Mouse (Mus musculus): ENCODE data around the gene Gm20683. TPM values are rescaled to one million over a fixed set of nuclear protein-coding genes. Genes with fewer than 3 reads are reported as not detected.
"Not testable (repeated sequence)": the region's sequence is repeated elsewhere in the genome, so short reads cannot be mapped to it uniquely, and the experiment has no call there.

The Gm20683 gene
- polyA plus RNA-seq, 1 experiment from 2014 or later = 8.1 TPM

DNA sequence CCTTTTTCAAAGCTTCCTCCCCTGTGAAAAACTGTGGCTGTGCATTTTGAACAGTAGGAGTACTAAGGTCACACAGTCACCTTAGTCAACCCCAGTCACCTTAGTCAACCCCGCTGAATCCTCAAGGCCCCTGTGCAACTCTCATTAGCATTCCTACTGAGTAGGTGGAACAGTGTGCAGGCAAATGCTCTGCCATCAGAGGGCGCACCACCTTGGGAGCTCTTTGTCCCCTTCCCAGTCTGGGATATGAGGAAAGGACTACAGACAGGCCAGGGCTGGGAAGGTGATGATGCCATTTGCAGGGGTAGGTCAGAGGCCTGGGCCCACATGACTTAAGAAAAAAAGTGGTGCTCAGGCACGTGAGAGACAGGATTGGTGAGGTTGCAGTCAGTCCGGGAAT is 37.7 kb upstream of the Gm20683 start:
- Histone ChIP-seq H3K36me3 (peaks cover 44% of the 10 kb centered on the region), H3K9ac (no peak overlapping the region), H3K4me2 (no peak overlapping the region), H3K27me3 (no peaks in the 10 kb centered on the region), H3K9me3 (no peaks in the 10 kb centered on the region), H3K4me1 (replicated peaks) (peaks cover 44% of the 10 kb centered on the region), H3K4me3 (no peak overlapping the region), H3K27ac (no peak overlapping the region)
- 39% methylated on average over 4 of the region's 4 CpGs for WGBS
- no peak for ATAC-seq (ENCODE audit: low FRiP score)

GRCm38 (mm10) chr17:25878611-25879180 is 37.1 kb upstream of the Gm20683 start:
- Histone ChIP-seq H3K9ac (no peak overlapping the region), H3K27me3 (no peaks in the 10 kb centered on the region), H3K36me3 (peaks cover 38% of the 10 kb centered on the region), H3K4me3 (no peak overlapping the region), H3K4me2 (no peak overlapping the region), H3K27ac (no peak overlapping the region), H3K4me1 (replicated peaks) (peaks cover 49% of the 10 kb centered on the region), H3K9me3 (no peaks in the 10 kb centered on the region)
- WGBS = 83% methylated on average over 19 of the region's 19 CpGs
- ATAC-seq (ENCODE audit: low FRiP score) = no peak

- WGBS = 93% methylated on average over 32 of the region's 32 CpGs
- Histone ChIP-seq H3K4me3 (no peak overlapping the region), H3K4me2 (no peak overlapping the region), H3K9ac (no peak overlapping the region; the same call in 1 of the 2 replicates), H3K4me1 (replicated peaks) (peaks cover 50% of the 10 kb centered on the region), H3K27me3 (no peaks in the 10 kb centered on the region), H3K9me3 (no peaks in the 10 kb centered on the region), H3K27ac (no peak overlapping the region), H3K36me3 (peaks cover 31% of the 10 kb centered on the region)
- no peak for ATAC-seq (ENCODE audit: low FRiP score)
Observed at GRCm38 (mm10) chr17:25877741-25878610, 36.4 kb upstream of the Gm20683 start.

DNA sequence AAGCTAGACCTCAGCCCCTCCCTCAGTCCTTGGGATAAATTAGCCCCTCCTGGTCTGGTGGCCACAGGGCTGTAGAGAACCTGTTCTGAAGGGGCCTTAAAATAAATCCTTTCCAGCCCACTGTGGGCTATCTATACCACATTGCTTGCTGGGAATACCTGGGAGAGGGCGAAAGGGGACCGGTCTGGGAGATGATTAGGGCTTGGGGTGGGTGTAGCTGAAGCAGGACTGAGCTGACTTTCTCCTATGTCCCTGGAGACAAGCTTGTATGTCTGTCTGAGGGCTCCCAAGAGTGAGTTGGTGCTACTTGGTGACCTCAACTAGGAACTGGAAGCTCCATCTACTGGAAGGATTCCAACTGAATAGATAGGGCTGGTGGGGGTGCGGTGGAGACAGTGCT is 35.5 kb upstream of the Gm20683 start:
- Histone ChIP-seq H3K27ac (no peak overlapping the region), H3K36me3 (peaks cover 22% of the 10 kb centered on the region), H3K9me3 (no peaks in the 10 kb centered on the region), H3K4me1 (replicated peaks) (peaks cover 50% of the 10 kb centered on the region), H3K4me3 (no peak overlapping the region), H3K9ac (peak overlapping the region; percentile 39; the same call in 1 of the 2 replicates), H3K27me3 (no peaks in the 10 kb centered on the region), H3K4me2 (peak overlapping the region; percentile 96)
- 93% methylated on average over 3 of the region's 3 CpGs for WGBS
- ATAC-seq (ENCODE audit: low FRiP score) = no peak

DNA sequence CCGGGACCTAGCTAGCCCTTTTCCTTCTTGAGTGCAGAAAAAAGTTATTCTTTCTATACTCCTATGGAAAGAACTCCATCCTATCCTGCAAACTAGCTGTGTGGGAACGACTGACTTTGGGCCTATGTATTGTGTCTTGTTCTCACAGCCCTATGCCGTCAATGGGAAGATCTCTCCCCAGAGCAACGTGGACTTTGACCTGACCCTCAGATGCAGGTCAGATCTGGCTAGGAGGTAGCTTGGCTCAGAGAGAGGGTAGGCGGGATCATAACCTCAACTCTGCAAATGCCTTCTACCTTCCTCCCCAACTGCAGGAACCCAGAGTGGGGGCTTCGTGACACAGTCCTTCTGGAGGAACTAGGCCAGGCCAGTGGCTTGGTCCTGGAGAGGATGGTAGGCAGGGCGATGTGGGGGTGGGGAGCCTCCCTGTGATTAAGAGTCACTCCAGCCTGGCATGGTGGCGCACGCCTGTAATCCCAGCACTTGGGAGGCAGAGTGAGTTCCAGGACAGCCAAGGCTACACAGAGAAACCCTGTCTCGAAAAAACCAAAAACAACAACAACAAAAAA is 34.9 kb upstream of the Gm20683 start:
- Histone ChIP-seq H3K4me3 (peak overlapping the region; percentile 80), H3K9me3 (no peaks in the 10 kb centered on the region), H3K27ac (peak overlapping the region; percentile 97), H3K4me1 (replicated peaks) (peaks cover 46% of the 10 kb centered on the region), H3K27me3 (no peaks in the 10 kb centered on the region), H3K9ac (peak overlapping the region; percentile 87), H3K36me3 (peaks cover 22% of the 10 kb centered on the region), H3K4me2 (peak overlapping the region; percentile 96)
- no peak for ATAC-seq (ENCODE audit: low FRiP score)
- WGBS = 58% methylated on average over 10 of the region's 10 CpGs

GRCm38 (mm10) chr17:25875171-25876136 is 33.9 kb upstream of the Gm20683 start:
- Histone ChIP-seq H3K27me3 (no peaks in the 10 kb centered on the region), H3K4me3 (peak overlapping the region; percentile 80), H3K27ac (peak overlapping the region; percentile 97), H3K9ac (peak overlapping the region; percentile 87), H3K4me2 (peak overlapping the region; percentile 96), H3K9me3 (no peaks in the 10 kb centered on the region), H3K4me1 (replicated peaks) (peaks cover 36% of the 10 kb centered on the region), H3K36me3 (peaks cover 22% of the 10 kb centered on the region)
- whole genome bisulfite sequencing = 2% methylated on average over 59 of the region's 59 CpGs
- ATAC-seq (ENCODE audit: low FRiP score) = peak; percentile 93

DNA sequence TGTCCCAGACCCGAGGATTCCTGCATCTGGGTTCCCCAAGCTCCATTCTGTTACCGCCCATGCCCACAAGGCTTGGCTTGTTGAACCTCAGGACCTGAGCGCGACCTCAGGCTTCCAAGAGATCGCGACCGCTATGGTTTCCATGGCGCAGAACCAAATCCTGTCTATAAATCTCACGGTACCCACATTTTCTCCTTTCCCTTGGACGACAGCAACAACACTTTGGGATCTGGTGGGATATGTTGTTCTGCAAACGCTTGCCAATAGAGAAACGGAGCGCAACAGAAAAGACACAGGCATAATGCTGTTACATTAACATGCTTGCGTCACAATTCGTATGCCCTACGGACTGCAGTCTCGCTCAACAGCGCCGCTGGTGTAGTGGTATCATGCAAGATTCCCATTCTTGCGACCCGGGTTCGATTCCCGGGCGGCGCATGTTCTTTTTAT is 33.2 kb upstream of the Gm20683 start, which contains the start of gene Mettl26:
Gene Mettl26, plus strand, starts transcription at position 354 of the 450 bp plus-strand sequence.
- WGBS = under 1% methylated on average over 25 of the region's 25 CpGs
- H3K4me3 ChIP-seq = peak within 1 kb of the TSS; percentile 80
- peak within 1 kb of the TSS; percentile 96 for H3K4me2 ChIP-seq
- peak within 1 kb of the TSS; percentile 87 for H3K9ac ChIP-seq
- H3K4me1 ChIP-seq (replicated peaks) = peaks cover 29% of the 10 kb centered on the region
- ATAC-seq (ENCODE audit: low FRiP score) = peak; percentile 69
- no peaks in the 10 kb centered on the region for H3K27me3 ChIP-seq
- no peaks in the 10 kb centered on the region for H3K9me3 ChIP-seq
- peak within 1 kb of the TSS; percentile 97 for H3K27ac ChIP-seq
- H3K36me3 ChIP-seq = peaks cover 21% of the 10 kb centered on the region

DNA sequence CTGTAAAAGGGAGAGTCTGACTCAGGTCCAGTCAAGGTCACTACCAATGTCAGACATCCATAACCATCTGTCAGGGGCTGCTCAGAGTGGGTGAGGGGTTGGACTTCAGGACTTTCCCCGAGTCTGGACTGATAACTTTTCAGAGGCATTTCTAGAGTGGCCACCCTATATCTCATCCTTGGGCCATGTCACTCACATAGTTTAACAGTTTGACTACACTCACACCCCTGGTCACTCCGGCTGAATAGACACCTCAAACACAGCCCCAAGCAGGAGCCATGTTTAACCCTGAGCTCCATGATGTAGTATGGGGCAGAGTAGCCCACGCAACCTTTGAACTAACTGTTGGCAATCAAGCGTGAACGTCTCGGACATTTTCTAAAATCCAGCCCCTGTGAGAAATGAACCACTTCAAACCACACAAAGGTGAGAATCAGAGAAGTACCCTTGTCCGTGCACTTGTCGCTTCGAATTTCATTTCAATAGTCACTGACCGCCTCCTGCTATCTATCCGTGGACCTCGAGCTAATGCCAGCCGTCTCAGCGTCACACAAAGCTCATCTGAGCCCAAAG is 32.7 kb upstream of the Gm20683 start:
- peak overlapping the region; percentile 97 for H3K27ac ChIP-seq
- no peaks in the 10 kb centered on the region for H3K9me3 ChIP-seq
- H3K4me2 ChIP-seq = peak overlapping the region; percentile 96
- H3K27me3 ChIP-seq = no peaks in the 10 kb centered on the region
- peak overlapping the region; percentile 87 for H3K9ac ChIP-seq
- ATAC-seq (ENCODE audit: low FRiP score) = no peak
- H3K4me3 ChIP-seq = peak overlapping the region; percentile 80
- WGBS = 7% methylated on average over 14 of the region's 14 CpGs
- H3K4me1 ChIP-seq (replicated peaks) = peaks cover 30% of the 10 kb centered on the region
- peaks cover 17% of the 10 kb centered on the region for H3K36me3 ChIP-seq

DNA sequence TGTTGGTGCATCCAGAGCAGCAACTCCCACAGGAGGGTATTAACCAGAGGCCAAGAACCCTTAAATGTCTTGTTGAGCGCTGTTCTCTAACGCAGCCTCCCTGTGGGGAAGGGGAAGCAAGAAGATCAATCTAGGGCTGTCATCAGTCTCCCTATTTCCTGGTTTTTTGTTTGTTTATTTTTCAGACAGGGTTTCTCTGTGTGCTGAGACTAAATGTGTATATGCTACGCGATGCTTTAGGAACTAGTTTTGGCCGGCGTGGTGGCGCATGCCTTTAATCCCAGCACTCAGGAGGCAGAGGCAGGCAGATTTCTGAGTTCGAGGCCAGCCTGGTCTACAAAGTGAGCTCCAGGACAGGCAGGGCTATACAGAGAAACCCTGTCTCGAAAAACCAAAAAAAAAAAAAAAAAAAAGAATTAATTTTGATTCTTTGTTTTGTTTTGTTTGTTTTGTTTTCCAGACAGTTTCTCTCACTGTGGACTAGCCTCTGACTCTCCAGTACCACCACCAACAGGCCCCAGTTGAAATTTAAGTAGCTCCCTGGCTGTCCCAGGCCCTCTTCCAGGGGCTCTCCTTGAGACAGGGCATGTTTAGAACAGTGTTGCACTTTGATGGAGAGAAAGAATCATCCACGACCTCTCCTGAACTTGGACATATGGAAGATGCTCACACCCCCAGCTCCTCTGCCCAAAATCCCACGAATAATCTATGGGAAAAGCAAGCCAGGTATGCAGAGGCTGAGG is 32.0 kb upstream of the Gm20683 start:
- Histone ChIP-seq H3K4me1 (replicated peaks) (peaks cover 35% of the 10 kb centered on the region), H3K4me3 (peak overlapping the region; percentile 80), H3K4me2 (peak overlapping the region; percentile 96), H3K9me3 (no peaks in the 10 kb centered on the region), H3K36me3 (peaks cover 10% of the 10 kb centered on the region), H3K9ac (peak overlapping the region; percentile 87), H3K27ac (peak overlapping the region; percentile 97), H3K27me3 (no peaks in the 10 kb centered on the region)
- 79% methylated on average over 11 of the region's 11 CpGs for WGBS
- no peak for ATAC-seq (ENCODE audit: low FRiP score)

- ATAC-seq (ENCODE audit: low FRiP score) = no peak
- peaks cover 1% of the 10 kb centered on the region for H3K36me3 ChIP-seq
- WGBS = 84% methylated on average over 3 of the region's 3 CpGs
- H3K4me2 ChIP-seq = no peak overlapping the region
- H3K9me3 ChIP-seq = no peaks in the 10 kb centered on the region
- H3K27ac ChIP-seq = no peak overlapping the region
- H3K4me1 ChIP-seq (replicated peaks) = peaks cover 39% of the 10 kb centered on the region
- no peak overlapping the region for H3K9ac ChIP-seq
- H3K4me3 ChIP-seq = no peak overlapping the region
- H3K27me3 ChIP-seq = peaks cover under 1% of the 10 kb centered on the region; the same call in 1 of the 2 replicates
Observed at GRCm38 (mm10) chr17:25872676-25873075, 31.1 kb upstream of the Gm20683 start.

GRCm38 (mm10) chr17:25871566-25871965 is 30.0 kb upstream of the Gm20683 start:
- not testable (repeated sequence) for H3K4me2 ChIP-seq; H3K27me3 ChIP-seq; H3K9ac ChIP-seq; ATAC-seq (ENCODE audit: low FRiP score); H3K4me3 ChIP-seq; H3K27ac ChIP-seq; H3K36me3 ChIP-seq; H3K9me3 ChIP-seq
- H3K4me1 ChIP-seq (replicated peaks) = peaks cover 35% of the 10 kb centered on the region

All from hindbrain, embryonic 13.5 days (tissue).